Mouse (Mus musculus): ENCODE measurements around the gene Tsacc.

Gene Tsacc

DNA sequence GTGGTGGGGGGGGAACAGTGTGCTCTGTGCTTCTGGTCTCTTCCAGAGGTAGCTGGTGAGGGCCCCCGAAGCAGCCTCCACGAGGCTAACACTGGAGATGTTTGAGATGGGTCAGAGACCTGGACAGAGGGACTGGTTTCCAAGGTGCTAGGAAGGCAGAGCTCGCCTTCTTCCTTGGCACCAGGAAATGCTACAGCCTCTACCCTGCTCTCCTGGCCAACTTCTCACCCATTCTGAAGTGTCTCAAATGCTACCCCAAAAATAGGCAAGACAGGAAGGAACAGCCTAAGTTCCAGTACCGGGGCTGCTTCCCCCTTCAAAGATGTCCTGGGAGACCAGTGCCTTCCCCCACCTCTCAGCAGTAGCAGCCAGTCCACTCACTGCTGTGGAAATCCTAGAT lies 57.4 kb downstream of the Tsacc start:
- no peak for DNase-seq (ENCODE audit: low spot score in 2 of 2)

DNA sequence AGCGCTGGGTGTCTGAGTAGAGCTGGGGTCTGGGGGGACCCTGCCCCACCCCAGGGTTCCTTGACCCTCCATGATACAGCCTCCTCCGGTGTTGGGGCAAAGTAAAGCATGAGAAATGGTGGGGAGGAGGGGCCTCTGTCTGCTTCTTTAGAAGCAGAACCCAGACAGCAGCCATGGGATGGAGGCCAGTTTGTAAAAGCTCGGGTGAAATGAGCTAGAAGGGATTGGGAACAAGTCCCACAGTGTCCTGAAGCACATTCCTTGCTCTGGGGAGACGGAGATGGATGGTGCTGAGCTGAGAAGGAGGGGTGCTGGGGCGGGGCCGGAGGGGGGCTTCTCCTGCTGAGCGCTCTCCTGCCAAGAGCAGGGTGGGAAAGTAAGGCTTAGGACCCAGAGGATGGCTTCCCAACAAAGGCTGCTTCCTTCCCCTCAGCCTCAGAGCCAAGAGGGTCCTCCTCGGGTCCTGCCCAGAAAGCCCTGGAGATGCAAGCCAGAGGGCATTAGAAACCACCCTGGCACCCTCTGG lies 57.9 kb downstream of the Tsacc start:
- peak in 1 of 2 experiments; percentile 62 for DNase-seq (ENCODE audit: low spot score in 2 of 2)

DNA sequence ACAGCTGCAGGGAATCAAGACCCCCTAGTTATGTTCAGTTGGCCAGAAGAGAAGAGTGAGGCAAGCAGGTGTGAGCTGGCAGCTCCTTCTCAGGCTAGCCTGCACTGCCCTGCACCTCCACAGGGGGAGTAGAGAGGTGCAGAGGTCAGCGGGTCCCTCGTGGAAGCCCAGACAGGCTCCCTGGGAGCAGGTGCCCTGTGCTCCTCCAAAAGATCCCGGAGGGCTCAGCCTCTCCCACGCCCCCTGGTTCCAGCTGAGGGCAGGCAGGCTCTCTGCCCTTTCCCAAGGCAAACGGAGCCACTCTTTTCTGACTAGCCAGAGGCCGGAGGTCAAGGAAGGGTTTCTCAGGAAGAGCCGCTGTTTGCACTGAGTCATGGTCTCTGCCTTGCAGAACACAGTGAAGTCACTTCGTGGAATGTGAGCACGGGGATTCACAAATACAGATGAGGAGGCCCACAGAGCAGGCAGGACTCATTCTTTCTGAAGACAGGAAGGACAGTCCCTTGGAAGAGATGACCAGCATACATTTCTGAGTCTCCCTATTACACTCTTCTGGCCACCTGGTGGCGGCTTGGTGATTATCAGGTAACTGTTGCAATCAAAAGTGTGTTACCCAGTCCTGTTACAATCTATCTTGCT lies 59.1 kb downstream of the Tsacc start:
- DNase-seq (ENCODE audit: low spot score in 2 of 2), result no peak

DNA sequence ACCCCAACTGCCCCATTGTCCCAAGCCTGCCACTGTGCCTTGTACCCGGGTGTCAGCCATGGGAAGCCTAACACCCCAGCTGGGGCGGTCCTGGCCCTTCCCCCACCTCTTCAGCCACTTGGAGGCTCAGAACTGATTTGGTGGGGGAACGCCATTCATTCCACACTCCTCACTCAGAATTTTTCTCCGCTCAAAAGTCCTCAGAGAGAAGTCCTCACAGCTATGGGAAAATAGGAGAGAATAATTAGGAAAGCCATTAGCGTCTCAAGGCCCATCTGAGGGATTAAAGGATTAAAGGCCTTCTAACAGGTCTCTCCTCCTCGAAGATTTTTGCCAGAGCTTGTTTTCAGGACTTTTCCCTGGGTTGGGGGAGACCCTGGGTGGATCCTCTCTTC lies 59.6 kb downstream of the Tsacc start:
- DNase-seq (ENCODE audit: low spot score in 2 of 2), result peak in 1 of 2 experiments; percentile 21

- peak in 1 of 2 experiments; percentile 7 for DNase-seq (ENCODE audit: low spot score in 2 of 2)
These were observed 61.2 kb downstream of the Tsacc start for GRCm38 (mm10) chr3:88235616-88236015.

GRCm38 (mm10) chr3:88235216-88235615 lies 61.6 kb downstream of the Tsacc start:
- peak in 1 of 2 experiments; percentile 12 for DNase-seq (ENCODE audit: low spot score in 2 of 2)

GRCm38 (mm10) chr3:88234041-88234440 lies 62.8 kb downstream of the Tsacc start:
- DNase-seq (ENCODE audit: low spot score in 2 of 2), result no peak

DNA sequence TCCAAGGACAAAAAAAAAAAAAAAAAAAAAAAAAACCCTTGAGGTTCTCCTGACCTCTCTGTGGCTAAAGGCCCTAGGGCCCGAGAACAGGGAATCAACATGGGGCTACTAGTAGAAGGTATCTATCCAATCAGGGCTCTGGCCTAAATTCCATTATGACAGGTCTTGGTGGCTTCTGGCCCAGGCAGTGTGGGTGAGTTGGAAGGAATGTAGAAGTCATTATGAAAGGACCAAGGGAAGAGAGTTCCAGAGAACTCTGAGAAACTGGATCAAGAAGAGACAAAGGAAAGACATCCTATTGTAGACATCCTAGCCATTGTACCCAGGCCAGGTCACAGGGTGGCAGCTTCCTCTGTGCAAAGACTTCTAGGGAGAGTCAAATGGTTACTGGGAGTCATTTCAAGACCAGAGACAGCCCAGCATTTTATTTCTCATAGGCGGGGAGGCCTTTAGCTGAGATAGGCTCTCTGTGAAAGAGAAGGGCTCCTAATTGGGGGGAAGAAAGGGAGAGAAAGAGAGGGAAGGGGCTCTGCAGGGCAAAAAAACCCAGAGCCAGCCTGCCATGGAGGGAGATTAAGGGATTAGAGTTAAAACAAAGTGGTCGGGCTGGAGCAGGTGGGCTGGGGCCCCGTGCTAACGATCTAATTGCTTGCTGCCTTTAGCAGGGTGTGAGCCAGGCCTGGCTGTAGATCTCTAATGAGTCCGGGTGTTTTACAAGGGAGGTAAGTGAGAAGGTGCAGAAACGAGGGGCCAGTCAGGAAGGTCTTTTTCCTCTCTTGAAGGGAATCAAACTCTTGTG lies 63.7 kb downstream of the Tsacc start:
- DNase-seq (ENCODE audit: low spot score in 2 of 2), result no peak

Measured in frontal cortex, postnatal 10 days (tissue).